Mouse (Mus musculus) bone marrow macrophage, adult 2 months (primary cell): ENCODE measurements at regions not wholly inside any gene's neighbourhood (a gene's known extent, or its start where the extent isn't known, plus 50 kb on each side); places are given as distances from the start of the nearest gene placed in this dataset.

Source experiments
- CTCF ChIP-seq: IDR thresholded peaks from 2 replicates; pipeline ENCODE4 v1.5.1; 2012; ENCODE audit warnings: low read depth, mild to moderate bottlenecking, low read length, moderate library complexity
- POLR2A ChIP-seq: IDR thresholded peaks from 2 replicates; pipeline ENCODE4 v1.6.1; 2012; ENCODE audit warnings: mild to moderate bottlenecking, low read depth, low read length, borderline replicate concordance

GRCm38 (mm10) chr10:17510626-17511193, 212.3 kb upstream of the Cited2 start:
- TF ChIP-seq CTCF (no peak), POLR2A (no peak)
